Mouse (Mus musculus) urinary bladder, adult 2 months (tissue): ENCODE measurements at regions not wholly inside any gene's neighbourhood (a gene's known extent, or its start where the extent isn't known, plus 50 kb on each side); places are given as distances from the start of the nearest gene placed in this dataset.

Source experiments
- DNase-seq: peaks from one replicate; pipeline ENCODE4 v3.0.0; 2022; ENCODE audit warnings: low spot score

DNA sequence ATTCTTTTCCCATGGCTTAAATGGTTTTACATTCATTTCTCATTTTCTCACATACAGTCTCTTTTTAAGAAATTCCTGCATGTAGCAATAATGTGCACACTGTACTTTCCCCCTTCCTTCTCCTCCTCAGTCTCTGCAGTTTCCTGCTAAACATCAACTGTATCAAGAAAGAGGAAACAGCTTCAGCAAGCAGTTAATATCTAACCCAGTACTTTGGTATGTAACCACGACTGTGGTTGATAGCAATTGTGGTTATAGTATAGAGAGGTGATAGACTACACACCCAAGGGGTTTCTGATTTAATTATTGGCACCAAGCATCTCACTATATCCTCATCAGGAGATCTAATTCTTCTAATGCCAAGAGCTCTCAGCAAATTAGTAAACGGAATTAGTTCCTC is 52.8 kb upstream of the Eci2 start:
- no peak for DNase-seq

DNA sequence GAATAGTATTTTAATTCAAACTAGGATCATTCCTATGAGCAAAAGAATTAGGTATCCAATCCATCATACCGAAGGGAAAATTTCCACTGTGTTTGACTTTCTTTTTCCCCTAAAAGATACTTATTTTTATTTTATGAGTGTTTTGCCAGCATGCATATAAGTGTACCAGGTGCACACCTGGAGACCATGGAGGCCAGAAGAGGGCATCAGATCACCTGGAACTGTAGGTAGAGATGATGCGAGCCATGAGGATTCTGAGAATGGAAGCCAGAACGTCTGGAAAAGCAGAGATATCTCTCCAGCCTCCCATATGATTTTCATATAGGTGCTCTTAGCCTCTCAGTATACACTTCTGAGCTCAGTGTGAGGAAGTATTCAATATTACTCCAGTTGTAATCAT is 58.5 kb upstream of the Eci2 start:
- DNase-seq: no peak

DNA sequence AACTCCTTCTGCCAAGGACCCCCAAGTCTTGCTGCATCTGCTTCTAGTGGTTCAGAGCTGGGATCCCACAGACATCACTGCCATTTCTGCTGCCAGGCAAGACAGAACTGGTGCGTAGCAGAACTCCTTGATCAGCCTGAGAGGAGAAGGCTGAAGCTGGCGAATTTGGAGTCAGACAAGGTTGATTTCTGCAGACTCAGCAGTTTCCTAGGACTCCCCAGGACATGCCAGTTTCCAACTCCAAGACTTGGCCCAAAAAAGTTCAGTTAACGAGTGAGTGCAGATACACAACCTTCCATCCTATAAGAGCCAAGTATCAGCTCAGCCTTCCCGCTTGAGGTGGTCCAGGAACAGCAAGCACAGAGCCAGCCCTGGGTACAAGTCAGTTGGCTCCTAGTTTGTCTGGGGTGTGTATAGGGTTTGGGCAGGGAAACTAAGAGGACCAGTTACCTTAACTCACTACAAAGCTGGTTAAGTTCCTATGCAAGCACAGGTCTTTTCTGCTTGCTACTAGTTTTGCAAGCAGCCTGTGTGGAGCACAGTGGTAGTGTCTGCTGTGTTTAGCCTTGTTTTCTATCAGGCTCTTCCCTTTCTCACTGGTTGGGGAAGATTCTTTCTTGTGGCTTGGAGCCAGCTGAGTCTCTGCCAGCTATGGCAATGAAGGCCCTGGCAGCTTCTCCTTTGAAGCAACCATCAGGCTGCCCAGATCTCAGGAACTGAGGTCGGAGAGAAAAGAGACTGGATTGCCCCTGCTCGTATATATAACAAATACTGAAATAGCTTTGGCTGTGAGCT is 60.5 kb upstream of the Eci2 start:
- no peak for DNase-seq

DNA sequence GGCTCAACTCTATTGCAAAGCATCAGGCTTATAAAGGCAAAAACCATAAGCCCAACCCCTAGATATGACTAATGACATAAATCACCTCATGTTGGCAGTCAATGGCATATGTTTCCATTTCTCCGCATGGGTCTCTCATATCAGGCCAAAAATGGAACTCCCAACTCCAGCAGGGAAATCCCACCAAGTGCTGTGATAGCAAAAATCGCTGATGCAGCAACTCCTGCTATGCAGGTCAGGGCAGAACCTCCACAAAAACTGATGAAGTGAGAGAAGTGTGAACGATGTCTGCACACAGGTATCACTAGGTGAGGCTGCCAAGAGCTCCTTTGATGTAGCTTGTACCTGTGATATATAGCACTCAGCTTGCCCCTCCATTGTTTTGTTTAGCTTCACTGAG is 64.3 kb upstream of the Eci2 start:
- DNase-seq: no peak

DNA sequence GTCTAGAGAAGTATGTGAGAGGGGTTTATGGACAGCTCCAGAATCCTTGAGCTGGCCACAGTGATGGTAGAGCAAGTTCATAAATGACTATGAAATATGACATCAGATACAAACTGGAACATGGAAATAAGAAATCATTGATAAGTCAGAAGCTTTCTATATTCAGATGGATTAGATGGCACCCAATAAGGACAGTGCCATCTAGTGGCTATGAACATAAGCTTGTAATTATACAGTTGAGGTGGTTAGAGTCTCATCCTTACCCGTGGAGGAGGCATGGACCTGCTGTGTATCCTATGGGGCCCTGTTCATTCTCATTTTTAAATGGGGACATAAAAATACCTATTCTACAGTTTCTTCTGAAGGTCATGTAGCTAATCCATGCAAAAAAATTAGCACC is 92.9 kb upstream of the Eci2 start:
- DNase-seq: no peak

DNA sequence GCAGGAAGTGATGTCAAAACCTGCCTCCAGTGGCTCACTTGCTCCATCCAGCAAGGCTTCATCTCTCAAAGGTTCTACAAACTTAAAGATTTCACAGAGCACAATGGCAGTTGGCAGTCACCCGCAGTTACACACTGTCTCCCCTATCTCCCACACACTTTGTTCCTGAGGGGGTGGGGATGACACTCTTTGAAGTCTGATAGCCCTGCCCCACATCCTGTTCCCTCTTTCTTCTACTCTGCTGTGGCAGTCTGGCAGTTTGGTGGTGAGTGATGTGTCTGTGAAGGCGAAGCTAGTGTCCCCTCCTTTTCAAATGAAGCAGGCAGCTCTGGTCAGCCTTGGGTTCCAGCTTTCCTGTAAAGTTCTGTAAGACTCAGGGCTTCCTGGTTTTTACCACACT is 102.6 kb upstream of the Eci2 start:
- DNase-seq: no peak

DNA sequence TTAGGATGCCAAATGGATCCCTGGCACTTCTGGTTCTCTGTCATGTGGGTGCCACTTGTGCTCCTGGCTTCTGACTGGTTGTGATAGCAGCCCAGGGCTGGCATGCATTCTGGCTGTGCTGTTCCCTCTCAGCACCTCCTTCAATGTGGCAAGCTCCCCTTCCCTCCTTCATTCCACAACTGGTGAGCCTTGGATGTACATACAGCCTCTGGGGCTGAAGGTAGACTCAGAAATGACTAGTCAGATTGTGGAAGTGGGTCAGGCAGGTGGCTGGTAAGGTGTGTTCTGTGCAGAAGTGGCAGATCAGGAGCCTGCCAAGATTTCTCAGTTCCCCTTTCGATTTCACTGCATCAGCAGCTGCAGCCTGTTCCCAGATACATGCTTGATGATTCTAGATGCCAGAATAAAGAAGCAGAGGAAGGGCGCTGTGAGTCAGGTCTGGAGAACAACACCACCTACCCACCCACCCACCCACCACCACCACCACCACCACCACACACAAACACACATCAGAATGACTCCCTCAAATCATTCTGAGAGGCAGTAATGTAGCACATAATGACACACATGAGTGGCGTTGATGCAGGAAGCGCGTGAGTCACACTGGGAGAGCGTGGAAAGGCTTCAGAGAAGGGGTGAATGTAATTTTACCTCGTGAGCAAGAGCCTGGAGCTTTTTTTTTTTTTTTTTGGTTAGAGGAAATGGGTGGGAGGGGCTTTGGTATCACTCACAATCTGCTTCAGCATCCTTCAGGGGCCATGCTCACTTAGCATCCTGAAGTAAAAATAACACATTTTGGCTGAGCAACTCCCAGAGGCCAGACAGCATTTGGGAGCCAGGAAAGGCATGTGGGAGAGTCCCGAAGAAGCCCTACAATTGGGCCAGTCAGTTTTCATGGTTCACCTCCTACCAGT is 104.6 kb upstream of the Eci2 start:
- DNase-seq: no peak

DNA sequence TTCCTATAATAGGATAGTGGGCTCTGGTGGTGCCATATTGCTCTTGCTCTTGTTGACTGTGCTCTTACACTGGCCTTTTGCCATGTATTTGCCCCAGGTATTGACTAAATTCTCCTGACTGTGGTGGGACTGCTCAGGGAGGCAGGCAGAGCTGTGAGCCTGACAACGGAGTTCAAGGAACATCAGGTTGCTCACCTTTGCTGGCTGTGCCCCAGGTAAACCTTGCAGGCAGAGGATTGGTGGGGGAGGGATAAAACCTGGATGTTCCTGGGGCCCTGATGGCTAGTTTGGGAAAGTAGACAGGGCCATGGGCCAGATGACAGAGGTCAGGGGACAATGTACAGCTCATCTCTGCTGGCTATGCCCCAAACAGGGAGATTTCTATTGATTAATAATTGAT is 124.7 kb upstream of the Eci2 start:
- no peak for DNase-seq

DNA sequence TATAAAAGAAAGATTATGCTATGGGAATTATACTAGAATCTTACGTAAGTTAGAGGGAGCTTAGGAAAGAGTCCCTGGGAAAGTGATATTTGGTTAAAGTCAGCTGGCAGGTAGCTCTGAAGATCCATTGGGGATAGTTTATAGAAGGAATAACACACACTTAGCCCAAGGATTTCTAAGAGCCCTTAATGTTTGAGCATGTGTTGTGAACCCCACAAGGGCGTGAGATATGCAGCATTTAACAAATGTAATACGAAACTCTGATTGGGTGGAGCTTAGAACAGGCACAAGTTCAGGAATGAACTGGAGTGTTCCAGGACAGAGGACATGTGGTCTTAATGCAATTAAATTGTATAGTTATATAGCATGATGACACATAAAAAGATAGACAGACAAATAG is 132.6 kb upstream of the Eci2 start:
- DNase-seq: no peak

DNA sequence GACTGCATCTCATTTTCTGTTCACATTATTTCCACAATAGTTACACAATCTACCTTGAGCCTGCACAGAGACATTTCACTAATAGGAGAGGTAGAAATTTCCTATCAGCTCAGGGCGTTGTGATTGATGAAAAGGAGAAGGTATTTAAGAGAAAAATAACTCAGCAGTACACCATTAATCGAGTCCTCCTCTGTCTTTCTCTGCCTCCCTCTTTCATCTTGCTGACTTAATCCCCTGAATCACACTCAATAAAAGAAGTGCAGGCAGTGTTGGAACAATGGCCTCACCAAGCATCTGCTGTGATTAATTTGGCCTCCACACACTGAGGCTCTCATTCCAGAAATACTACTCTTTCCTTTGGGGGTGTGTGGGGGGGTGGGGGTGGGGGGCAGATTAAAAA is 133.9 kb upstream of the Eci2 start:
- no peak for DNase-seq

DNA sequence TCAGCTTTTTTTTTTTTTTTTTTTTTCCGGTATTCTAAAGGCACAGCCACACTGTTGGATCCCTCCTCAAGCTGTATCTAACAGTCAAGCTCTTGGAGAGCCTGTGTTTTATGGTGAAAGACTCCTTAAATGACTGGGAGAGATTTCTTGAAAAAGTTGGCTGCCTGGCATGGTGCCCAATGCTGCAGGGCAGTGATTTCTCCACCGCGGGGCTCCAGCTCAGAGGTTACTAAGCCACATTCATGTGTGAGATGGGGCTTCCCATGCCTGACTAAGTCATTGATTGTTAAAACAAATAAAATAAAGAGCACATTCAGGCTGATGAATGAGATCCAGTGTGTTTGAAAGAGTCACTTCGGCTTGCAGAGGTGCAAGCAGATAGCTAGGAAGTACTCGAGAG is 139.2 kb upstream of the Eci2 start:
- DNase-seq: no peak

DNA sequence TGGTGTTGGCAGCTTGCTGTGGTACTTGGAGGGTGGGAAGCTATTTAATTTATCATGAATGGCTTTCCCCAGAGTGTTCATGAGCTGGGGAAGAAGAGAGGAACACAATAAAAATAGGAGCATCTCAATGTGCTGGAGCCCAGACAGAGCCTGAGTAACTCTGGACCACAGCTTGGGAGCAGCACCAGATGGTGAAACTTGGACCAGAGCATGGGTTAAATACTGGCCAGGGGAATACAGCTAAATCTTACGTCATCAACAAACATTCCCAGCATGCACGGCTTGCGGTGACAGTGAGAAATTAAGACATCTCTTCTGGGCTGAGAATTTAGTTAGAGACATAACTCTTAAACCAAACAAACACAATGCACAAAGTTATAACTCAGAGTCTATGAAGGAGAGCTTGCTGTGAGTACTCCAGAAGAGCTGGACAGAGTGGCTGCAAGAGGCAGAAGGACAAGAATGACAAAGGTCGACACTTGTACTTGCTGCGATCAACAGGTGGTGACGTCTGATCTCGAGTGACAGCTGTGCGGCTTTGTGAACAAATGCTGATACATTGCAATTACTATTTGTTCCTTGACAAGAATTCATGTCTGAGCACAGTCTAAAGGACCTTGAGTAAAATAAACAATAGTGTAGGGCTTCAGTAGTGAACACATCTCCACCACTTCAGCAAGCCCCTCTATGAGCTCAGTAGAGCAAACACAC is 140.1 kb upstream of the Eci2 start:
- DNase-seq: no peak

DNA sequence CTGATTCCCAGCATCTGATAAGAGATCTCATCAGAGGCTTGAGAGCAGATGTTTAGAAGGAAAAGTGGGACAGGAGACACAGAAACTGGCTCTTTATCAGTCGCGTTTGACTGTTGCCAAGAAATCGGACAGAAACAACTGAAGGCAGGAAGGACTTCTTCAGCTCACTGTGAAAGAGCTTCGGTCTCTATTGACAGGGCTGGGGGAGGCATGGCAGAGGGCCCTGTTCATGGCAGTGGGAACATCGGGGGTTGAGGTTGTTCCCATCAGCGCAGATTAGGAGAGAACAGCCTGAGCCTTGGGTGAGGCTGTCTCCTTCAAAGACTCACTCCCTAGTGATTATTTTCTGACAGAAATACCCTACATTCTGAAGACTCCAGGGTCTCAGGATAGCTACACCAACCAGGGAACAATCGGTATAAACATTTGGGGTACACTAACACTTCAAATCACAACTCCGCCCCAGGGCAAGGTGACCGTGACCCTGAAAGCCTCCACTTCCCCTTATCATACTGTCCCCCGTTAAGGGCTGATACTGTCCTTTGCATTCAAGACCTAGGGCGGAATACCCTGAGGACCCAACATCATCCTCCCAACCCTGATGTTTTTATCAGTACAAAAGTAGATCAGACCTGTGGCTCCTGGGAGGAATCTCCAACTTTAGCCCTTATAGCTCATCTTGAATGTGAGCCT is 144.8 kb upstream of the Eci2 start:
- no peak for DNase-seq

DNA sequence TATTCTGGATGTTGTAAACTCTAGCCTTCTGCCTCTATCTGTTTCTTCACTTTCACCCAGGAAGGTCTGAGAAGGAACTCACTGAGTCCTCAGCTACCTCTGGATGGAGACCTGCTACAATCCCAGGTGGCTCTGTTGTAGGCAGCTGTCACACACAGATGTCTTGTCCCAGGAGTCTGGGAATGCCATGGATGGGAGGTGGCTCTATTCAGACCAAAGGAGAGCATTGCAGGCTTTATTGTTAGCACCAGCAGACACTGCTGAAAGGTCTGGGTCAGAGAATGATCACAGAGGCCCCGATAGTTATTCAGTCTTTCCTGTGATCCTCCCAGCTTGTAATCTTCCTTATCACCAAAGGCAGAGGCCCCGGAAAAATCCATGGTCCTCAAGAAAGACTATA is 146.6 kb upstream of the Eci2 start:
- DNase-seq: no peak

DNA sequence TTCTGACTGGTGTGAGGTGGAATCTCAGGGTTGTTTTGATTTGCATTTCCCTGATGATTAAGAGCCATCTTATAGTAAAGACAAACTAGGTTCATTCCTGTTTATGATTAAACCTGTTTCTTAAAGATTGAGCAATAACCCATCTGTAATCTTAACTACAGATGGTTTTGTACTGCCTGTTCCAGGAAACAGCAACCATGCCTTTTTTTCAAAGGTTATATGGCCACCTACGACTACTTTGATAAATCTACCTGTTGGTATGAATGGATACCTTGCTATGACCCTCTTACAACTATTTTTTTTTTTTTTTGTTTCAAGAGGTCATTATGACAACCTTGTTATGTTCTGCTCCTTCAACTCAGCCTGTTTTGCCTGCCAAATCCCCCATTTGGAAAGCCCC is 148.7 kb upstream of the Eci2 start:
- no peak for DNase-seq

DNA sequence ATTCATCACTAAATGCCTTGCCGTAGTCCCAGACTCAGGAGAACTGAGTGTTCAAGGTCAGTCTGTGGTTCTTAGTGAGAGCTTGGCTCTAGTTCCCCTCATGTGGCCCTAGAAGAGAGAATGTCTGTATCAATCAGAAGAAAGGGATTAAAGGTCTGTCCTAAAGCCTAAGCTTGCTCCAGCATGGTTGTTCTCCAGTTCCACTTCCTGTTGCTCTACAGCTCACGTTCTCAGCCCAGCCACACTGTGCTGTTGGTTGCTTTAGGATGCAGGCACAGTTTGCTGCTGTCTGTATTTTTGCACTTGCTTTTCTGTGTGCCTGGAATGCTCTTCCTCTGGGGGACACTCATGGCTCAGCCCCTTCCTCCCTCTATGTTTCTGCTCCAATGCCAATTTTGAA is 150.4 kb upstream of the Eci2 start:
- no peak for DNase-seq

DNA sequence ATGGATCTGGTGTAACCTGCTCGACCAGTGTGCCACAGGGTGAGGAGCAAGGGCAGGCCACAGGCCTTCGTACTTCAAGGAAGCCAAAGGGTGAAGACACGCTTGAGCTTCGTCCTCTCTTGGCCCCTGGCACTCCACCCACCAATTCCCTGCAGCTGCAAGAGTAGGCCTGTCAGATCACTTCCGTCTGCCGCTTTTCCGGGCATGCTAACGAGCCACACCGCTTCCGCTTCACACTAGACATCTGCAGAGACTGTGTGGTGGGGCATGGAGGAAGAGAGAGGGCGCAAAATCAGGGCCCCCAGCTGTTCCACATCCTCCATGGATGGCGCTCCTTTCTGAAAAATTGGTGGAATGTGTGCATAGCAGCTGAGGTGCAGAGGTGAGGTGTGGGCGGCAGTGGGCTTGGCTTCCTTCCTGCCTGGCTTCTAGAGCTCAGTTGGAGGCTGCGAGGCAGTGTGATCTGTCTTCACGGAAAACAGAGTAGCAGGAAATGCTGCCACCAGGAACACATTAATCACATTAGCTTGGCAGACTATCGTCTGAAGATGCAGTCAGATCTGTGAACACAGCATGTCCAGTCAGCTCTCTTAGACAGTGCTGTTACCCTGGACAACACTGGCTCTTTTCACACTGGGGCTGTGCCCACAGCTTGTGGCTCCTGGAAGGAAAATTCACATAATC is 162.3 kb upstream of the Eci2 start:
- DNase-seq: peak; percentile 24

DNA sequence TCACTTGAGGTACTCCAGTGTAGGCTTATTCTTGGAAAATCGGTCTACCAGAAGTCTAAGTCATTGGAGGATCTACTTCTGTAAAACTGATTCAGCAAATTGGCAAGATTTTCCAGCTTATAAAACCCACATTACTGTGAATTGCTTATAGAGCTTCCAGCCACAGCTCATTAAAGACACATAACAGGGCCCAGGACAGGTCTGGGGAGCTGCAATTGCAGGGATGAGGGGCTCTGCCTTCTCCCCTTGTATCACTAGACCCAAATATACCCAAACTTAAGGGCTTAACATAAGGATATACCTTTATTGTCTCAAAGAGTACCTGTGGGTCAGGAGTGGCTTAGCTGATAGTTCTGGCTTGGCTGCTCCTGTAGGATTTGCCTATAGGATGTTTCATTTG is 175.2 kb upstream of the Eci2 start:
- no peak for DNase-seq

DNA sequence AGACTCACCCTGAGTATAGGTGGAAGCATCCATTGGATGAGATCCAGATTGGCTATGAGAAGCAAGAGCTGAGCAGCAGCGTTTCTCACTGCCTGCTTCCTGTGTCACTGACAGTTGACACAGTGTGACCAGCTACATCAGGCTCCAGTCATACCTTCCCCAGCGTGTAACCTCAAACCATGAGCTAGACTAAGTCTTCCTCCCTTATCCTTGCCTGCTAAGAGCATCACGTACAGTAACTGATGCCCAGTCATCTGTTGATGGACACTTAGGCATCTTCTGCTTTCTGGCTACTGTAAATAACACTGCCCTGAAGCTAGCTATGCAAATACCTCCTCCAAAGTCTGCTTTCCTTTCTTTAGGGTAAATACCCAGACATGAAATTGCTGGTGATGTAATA is 181.4 kb upstream of the Eci2 start:
- no peak for DNase-seq

DNA sequence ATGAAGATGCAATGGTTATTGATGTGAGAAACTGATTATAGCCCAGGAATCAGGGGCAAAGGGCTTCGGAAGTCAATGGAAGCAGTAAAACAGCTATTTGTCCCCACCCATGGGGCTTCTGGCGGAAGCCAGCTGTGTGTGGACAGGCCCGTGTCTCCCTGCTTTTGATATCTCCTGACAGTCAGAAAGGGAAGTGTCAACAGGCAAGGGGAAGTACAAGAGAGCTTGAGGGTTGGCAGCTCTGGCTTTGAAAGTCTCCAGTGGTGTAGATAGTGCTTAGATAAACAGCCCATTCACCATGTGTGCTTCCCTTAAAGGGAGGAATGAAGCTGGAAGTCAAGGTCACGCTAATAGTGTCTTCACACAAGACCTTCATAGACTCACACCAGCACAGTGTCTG is 182.7 kb upstream of the Eci2 start:
- DNase-seq: no peak

DNA sequence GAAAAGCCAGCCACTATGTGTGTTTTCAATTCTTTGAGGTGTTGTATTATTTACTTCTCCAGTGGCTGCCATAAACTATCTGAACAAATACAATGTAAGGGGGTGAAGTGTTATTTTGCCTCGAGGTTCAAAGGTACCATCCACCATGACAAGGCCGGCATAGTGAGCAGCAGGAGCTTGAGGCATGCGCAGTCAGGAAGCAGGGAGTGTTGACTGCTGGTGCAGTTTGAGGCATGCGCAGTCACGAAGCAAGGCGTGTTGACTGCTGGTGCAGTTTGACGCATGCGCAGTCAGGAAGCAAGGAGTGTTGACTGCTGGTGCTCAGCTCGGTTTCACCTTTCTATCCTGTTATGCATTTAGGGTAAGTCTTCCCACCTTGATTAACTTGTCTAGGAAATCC is 184.9 kb upstream of the Eci2 start:
- DNase-seq: no peak

DNA sequence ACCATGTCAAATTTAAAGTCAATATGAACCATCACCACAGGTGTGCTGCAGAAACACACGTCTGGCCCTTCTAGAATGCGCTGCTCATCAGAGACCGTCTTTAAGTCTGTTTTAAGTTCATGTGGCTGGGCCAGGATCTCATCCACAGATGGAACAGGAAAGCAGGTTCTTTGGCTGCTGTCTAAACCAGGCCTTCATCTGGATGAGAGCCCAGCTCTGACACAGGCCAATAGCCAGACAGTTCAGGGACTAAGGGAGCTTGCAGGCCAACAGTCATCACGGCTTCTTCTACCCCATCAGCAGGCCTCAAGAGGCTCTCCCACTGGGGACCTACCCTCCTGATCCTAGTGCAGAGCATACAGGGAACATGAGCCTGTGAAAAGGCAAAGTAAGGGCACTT is 185.4 kb upstream of the Eci2 start:
- DNase-seq: no peak
